Mouse (Mus musculus) G1E-ER4 (cell line): ENCODE data around the gene Gm36079. TPM values are rescaled to one million over a fixed set of nuclear protein-coding genes. Genes with fewer than 3 reads are reported as not detected.
"Not testable (repeated sequence)": the region's sequence is repeated elsewhere in the genome, so short reads cannot be mapped to it uniquely, and the experiment has no call there.

Experiments
- GATA1 ChIP-seq: IDR thresholded peaks from one replicate; pipeline ENCODE4 v1.8.0; 2012; ENCODE audit warnings: low read length, inconsistent platforms
- polyA plus RNA-seq: library from polyadenylated mRNA; stranded (reverse); fragments of >175 nt; gene quantifications from 2 replicates; pipeline ENCODE4 v1.2.3, GENCODE M21; 2012

The Gm36079 gene
- not detected in 2 replicates for polyA plus RNA-seq

GRCm38 (mm10) chr13:120026911-120027310 lies at the start of gene Gm36079:
Gene Gm36079, minus strand, starts transcription at chr13:120027011.
- not testable (repeated sequence) for TF ChIP-seq GATA1

GRCm38 (mm10) chr13:120052085-120052484 lies 25.3 kb upstream of the Gm36079 start, which contains the start of gene Gm21188:
Gene Gm21188, minus strand, starts transcription at chr13:120052194.
- not testable (repeated sequence) for TF ChIP-seq GATA1

Other genes with a start within 250 kb of the Gm36079 start
- 25.3 and 35.5 TPM in 2 replicates for gene Zfp131, start 236.1 kb downstream of the Gm36079 start, polyA plus RNA-seq
- not detected in 2 replicates for gene AF067063, start 196.8 kb downstream of the Gm36079 start, polyA plus RNA-seq
- gene D13Ertd608e, start 191.0 kb downstream of the Gm36079 start, polyA plus RNA-seq, result not detected in 2 replicates
- gene Tcstv1, start 132.2 kb downstream of the Gm36079 start, polyA plus RNA-seq, result not detected in 2 replicates
- not detected in 2 replicates for gene Gm21761, start 97.7 kb downstream of the Gm36079 start, polyA plus RNA-seq
- not detected in 2 replicates for gene B020031M17Rik, start 76.2 kb downstream of the Gm36079 start, polyA plus RNA-seq
- gene Gm21188, start 25.2 kb upstream of the Gm36079 start, polyA plus RNA-seq, result not detected in 2 replicates
- gene Gm20767, start 113.2 kb upstream of the Gm36079 start, polyA plus RNA-seq, result not detected in 2 replicates
- not detected in 2 replicates for gene Gm21818, start 145.4 kb upstream of the Gm36079 start, polyA plus RNA-seq
- gene Gm21762, start 188.9 kb upstream of the Gm36079 start, polyA plus RNA-seq, result not detected in 2 replicates
- gene Gm21731, start 212.1 kb upstream of the Gm36079 start, polyA plus RNA-seq, result not detected in 2 replicates
- gene AF067061, start 236.1 kb upstream of the Gm36079 start, polyA plus RNA-seq, result not detected in 2 replicates